Mouse (Mus musculus) CH12.LX (cell line): ENCODE data around the gene Epha10. TPM values are rescaled to one million over a fixed set of nuclear protein-coding genes. Genes with fewer than 3 reads are reported as not detected.

Experiments
- DNase-seq: peaks from one replicate; pipeline ENCODE4 v3.0.0-alpha.2; 2013; ENCODE audit errors: extremely low read depth
- H3K27ac ChIP-seq: 2 replicates; pipeline ENCODE4 v1.5.1; 2012; ENCODE audit warnings: low read depth, mild to moderate bottlenecking, control low read depth, moderate library complexity; ENCODE audit not compliant: insufficient read depth
- H3K27me3 ChIP-seq: replicated peaks from 2 replicates; pipeline ENCODE3; 2012; ENCODE audit warnings: inconsistent platforms
- H3K36me3 ChIP-seq, 2 experiments: replicated peaks in 1 of 2; 2 replicates each; pipeline versions ENCODE3 to v1.6.1; 2012; ENCODE audit warnings: inconsistent platforms in 1 of 2, low read length in 1 of 2, mild to moderate bottlenecking in 1 of 2, mixed read lengths in 1 of 2, moderate library complexity in 1 of 2; ENCODE audit not compliant: control insufficient read depth in 1 of 2, insufficient read depth in 1 of 2
- H3K4me1 ChIP-seq, 2 experiments: 2 replicates each; pipeline ENCODE4 v1.6.1; 2012; ENCODE audit warnings: inconsistent platforms in 1 of 2, moderate library complexity in 1 of 2; ENCODE audit not compliant: insufficient read depth in 2 of 2, control insufficient read depth in 1 of 2
- H3K4me2 ChIP-seq: 2 replicates; pipeline ENCODE4 v1.6.1; 2012; ENCODE audit warnings: low read depth, mild to moderate bottlenecking, control low read depth; ENCODE audit not compliant: poor library complexity, insufficient read depth, severe bottlenecking
- H3K4me3 ChIP-seq, 3 experiments: fragments of 150-350 bp in 1 of 3; sonication (generic) in 1 of 3; replicated peaks in 1 of 3; 2 replicates each; pipeline versions ENCODE3 to v1.5.1; 2011 to 2012; ENCODE audit warnings: low read depth in 2 of 3, low read length in 2 of 3, mild to moderate bottlenecking in 2 of 3, moderate library complexity in 2 of 3, control low read depth in 1 of 3, improper control_type of control experiment in 1 of 3, inconsistent platforms in 1 of 3, mixed read lengths in 1 of 3; ENCODE audit not compliant: poor library complexity in 1 of 3
- H3K79me2 ChIP-seq: replicated peaks from 2 replicates; pipeline ENCODE4 v1.6.1; 2012; ENCODE audit warnings: mild to moderate bottlenecking, moderate library complexity; ENCODE audit not compliant: control insufficient read depth, poor library complexity, insufficient read depth, severe bottlenecking; ENCODE audit errors: extremely low read depth
- H3K9ac ChIP-seq: 2 replicates; pipeline ENCODE4 v1.6.1; 2012; ENCODE audit warnings: low read depth, mild to moderate bottlenecking, control low read depth, moderate library complexity; ENCODE audit not compliant: insufficient read depth
- H3K9me3 ChIP-seq: replicated peaks from 2 replicates; pipeline ENCODE3; 2012; ENCODE audit warnings: low read length, inconsistent platforms, mixed read lengths
- CTCF ChIP-seq, 2 experiments: IDR thresholded peaks in 1 of 2; conservative IDR thresholded peaks in 1 of 2; 2 replicates each; pipeline ENCODE4 v1.5.1; 2011 to 2012; ENCODE audit warnings: low read depth in 2 of 2, low read length in 2 of 2, improper control_type of control experiment in 1 of 2, inconsistent platforms in 1 of 2, mild to moderate bottlenecking in 1 of 2, moderate library complexity in 1 of 2
- ELF1 ChIP-seq: IDR thresholded peaks from 2 replicates; pipeline ENCODE4 v1.6.1; 2014; ENCODE audit warnings: low read depth, mild to moderate bottlenecking, inconsistent platforms, low read length, improper control_type of control experiment
- ETS1 ChIP-seq: conservative IDR thresholded peaks from 2 replicates; pipeline ENCODE4 v1.6.1; 2012; ENCODE audit warnings: low read depth, mild to moderate bottlenecking, inconsistent platforms, low read length, improper control_type of control experiment, moderate library complexity
- GABPA ChIP-seq: IDR thresholded peaks from 2 replicates; pipeline ENCODE4 v1.6.1; 2012; ENCODE audit warnings: low read depth, low read length, improper control_type of control experiment, inconsistent platforms; ENCODE audit not compliant: insufficient replicate concordance
- IRF4 ChIP-seq: IDR thresholded peaks from 2 replicates; pipeline ENCODE4 v1.6.1; 2014; ENCODE audit warnings: low read depth, mild to moderate bottlenecking, inconsistent platforms, low read length, improper control_type of control experiment
- JUN ChIP-seq: IDR thresholded peaks from 2 replicates; pipeline ENCODE4 v1.6.1; 2011; ENCODE audit warnings: low read depth, mild to moderate bottlenecking, low read length, improper control_type of control experiment, moderate library complexity; ENCODE audit not compliant: insufficient read depth
- KAT2A ChIP-seq: IDR thresholded peaks from 2 replicates; pipeline ENCODE4 v1.6.1; 2012; ENCODE audit warnings: low read length, improper control_type of control experiment, inconsistent platforms; ENCODE audit not compliant: insufficient replicate concordance
- MAFK ChIP-seq: IDR thresholded peaks from 2 replicates; pipeline ENCODE4 v1.6.1; 2011; ENCODE audit warnings: low read length, improper control_type of control experiment; ENCODE audit not compliant: insufficient replicate concordance
- MAZ ChIP-seq: IDR thresholded peaks from 2 replicates; pipeline ENCODE4 v1.6.1; 2012; ENCODE audit warnings: low read depth, mild to moderate bottlenecking, inconsistent platforms, low read length, improper control_type of control experiment, moderate library complexity
- NELFE ChIP-seq: IDR thresholded peaks from 2 replicates; pipeline ENCODE4 v1.6.1; 2011; ENCODE audit warnings: low read depth, low read length, improper control_type of control experiment
- POLR2AphosphoS2 ChIP-seq: IDR thresholded peaks from 2 replicates; pipeline ENCODE4 v1.6.1; 2011; ENCODE audit warnings: low read depth, low read length, improper control_type of control experiment
- SMC3 ChIP-seq: IDR thresholded peaks from 2 replicates; pipeline ENCODE4 v1.6.1; 2011; ENCODE audit warnings: low read depth, low read length, improper control_type of control experiment
- TCF12 ChIP-seq: IDR thresholded peaks from 2 replicates; pipeline ENCODE4 v1.6.1; 2014; ENCODE audit warnings: low read depth, mild to moderate bottlenecking, inconsistent platforms, low read length, improper control_type of control experiment
- ZMIZ1 ChIP-seq: IDR thresholded peaks from 2 replicates; pipeline ENCODE4 v1.6.1; 2012; ENCODE audit warnings: low read depth, mild to moderate bottlenecking, inconsistent platforms, low read length, improper control_type of control experiment
- ZNF384 ChIP-seq: IDR thresholded peaks from 2 replicates; pipeline ENCODE4 v1.6.1; 2012; ENCODE audit warnings: low read depth, low read length, improper control_type of control experiment, inconsistent platforms
- dilution Hi-C: fragments of 300-500 bp; cut with MboI; formaldehyde crosslinking; loops from 2 replicates; pipeline ENCODE4 v1.14.3; 2020; ENCODE audit warnings: low sequenced_read_pairs; ENCODE audit not compliant: extremely low pct_unique_long_range_greater_than_20kb, extremely low pct_ligation_motif_present
- in situ Hi-C: fragments of 300-500 bp; cut with MboI; formaldehyde crosslinking; loops from 3 replicates; pipeline ENCODE4 v1.14.3; 2019; ENCODE audit warnings: low sequenced_read_pairs, low pct_ligation_motif_present, low pct_unique_long_range_greater_than_20kb, mixed read lengths
- polyA plus RNA-seq: library from polyadenylated mRNA; unstranded; fragments of >175 nt; gene quantifications from 2 replicates; pipeline ENCODE4 v1.2.1, GENCODE M21; 2012; ENCODE audit warnings: low read depth; ENCODE audit not compliant: insufficient read length
- total RNA-seq, 2 experiments: library from RNA; depleted of rRNA; stranded (reverse); fragments of 300-350 nt in 1 of 2; fragments of >200 nt in 1 of 2; gene quantifications; 2 replicates each; pipeline ENCODE4 v1.2.3; 2012 to 2014

The Epha10 gene
- total and polyA plus RNA-seq, 3 experiments, result not detected

GRCm38 (mm10) chr4:124881341-124881908 is 726 bp downstream of the Epha10 start:
- no peak overlapping the region for H3K4me2 ChIP-seq
- H3K79me2 ChIP-seq, result no peaks in the 10 kb centered on the region
- dilution Hi-C loops, result no loop called here

DNA sequence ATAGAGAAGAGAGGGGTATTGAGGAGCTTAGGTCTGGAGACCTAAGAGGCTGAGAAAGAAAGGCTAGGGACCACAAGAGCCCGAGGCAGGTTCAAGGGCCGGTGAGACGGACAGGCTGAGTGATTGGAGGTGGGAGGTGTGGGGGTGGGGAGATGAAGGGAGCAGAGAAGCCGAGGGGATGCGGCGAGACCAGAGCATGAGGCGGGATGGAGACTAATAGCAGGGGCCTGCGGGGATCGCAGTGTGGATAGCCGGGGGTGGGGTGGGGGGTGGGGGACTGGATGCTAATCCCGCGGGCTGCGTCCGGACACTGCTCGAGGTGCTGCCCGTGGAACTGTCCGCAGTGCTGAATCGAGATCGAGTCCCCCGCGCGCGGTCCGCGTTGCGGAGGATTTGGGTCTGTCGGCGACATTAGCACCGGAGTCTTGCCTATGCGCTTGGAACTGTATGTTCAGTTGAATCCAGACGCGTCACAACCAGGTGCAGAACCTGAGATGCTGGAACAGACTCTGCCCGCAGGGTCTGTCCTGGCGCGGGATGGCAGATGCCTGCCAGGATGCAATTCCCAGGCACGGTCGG is 1.5 kb downstream of the Epha10 start:
- DNase-seq, result no peak

More at GRCm38 (mm10) chr4:124881341-124881908, 726 bp downstream of the Epha10 start:
- H3K4me1 ChIP-seq, result peaks cover 0 to under 1% of the 10 kb centered on the region in 2 experiments; a peak in 1 of 4 replicates
- no peak for TF ChIP-seq TCF12
- TF ChIP-seq SMC3, result no peak
- TF ChIP-seq ZNF384, result no peak
- no peak for TF ChIP-seq MAZ
- TF ChIP-seq MAFK, result no peak
- TF ChIP-seq NELFE, result no peak
- TF ChIP-seq ZMIZ1, result no peak
- TF ChIP-seq ELF1, result no peak
- no peak for TF ChIP-seq JUN
- no peak for TF ChIP-seq IRF4
- no peak for TF ChIP-seq KAT2A
- H3K9me3 ChIP-seq, result peaks cover 10% of the 10 kb centered on the region
- peaks cover 52% of the 10 kb centered on the region for H3K27me3 ChIP-seq
- no peak overlapping the region for H3K9ac ChIP-seq
- in situ Hi-C loops, result no loop called here
- H3K36me3 ChIP-seq, result no peaks in the 10 kb centered on the region
- no peak for DNase-seq
- H3K27ac ChIP-seq, result no peak overlapping the region
- no peak overlapping the region for H3K4me3 ChIP-seq

More for the DNA sequence above, 1.5 kb downstream of the Epha10 start:
- in situ Hi-C loops, result no loop called here
- no peak overlapping the region for H3K27ac ChIP-seq
- no peaks in the 10 kb centered on the region for H3K36me3 ChIP-seq
- H3K4me2 ChIP-seq, result no peak overlapping the region
- H3K27me3 ChIP-seq, result peaks cover 56% of the 10 kb centered on the region
- H3K9ac ChIP-seq, result no peak overlapping the region
- H3K79me2 ChIP-seq, result no peaks in the 10 kb centered on the region
- peaks cover 10% of the 10 kb centered on the region for H3K9me3 ChIP-seq
- dilution Hi-C loops, result no loop called here
- H3K4me1 ChIP-seq, result peaks cover 0 to 3% of the 10 kb centered on the region in 2 experiments; a peak in 1 of 4 replicates
- H3K4me3 ChIP-seq, result no peak overlapping the region
- TF ChIP-seq CTCF (conservative IDR thresholded peaks at IDR 0.05 in 1 of 2, IDR thresholded peaks at IDR 0.05 in 1 of 2; ENCODE audit: low read depth in 2 of 2, low read length in 2 of 2) (no peak), ETS1 (no peak), POLR2AphosphoS2 (no peak), GABPA (no peak)
